Mouse (Mus musculus) limb, embryonic 10.5 days (tissue): ENCODE measurements around the gene Junb. TPM values are rescaled to one million over a fixed set of nuclear protein-coding genes. Genes with fewer than 3 reads are reported as not detected.

ENCODE experiments used
- microRNA-seq: library from miRNA; unstranded; fragments of <30 nt; microRNA quantifications from one replicate; pipeline ENCODE4, GENCODE M21; 2017
- polyA plus RNA-seq: library from polyadenylated mRNA; unstranded; fragments of >200 nt; fragmentation: Nextera tagmentation; extraction: Ambion mirVana; gene quantifications from 2 replicates; pipeline ENCODE4 v1.2.1, GENCODE M21; 2016

Gene Junb
- polyA plus RNA-seq, 1 experiment from 2014 or later, result 9.9 TPM

Small RNA genes lying within 50 kb of the gene (microRNA-seq; reads per million reads assigned to microRNA genes)
- gene Gm24197, result not detected

Other genes starting within 250 kb of the Junb start
- gene Nfix, start 178.4 kb downstream of the Junb start, polyA plus RNA-seq, result 0.24 and 2.1 TPM in 2 replicates
- 1.9 and 2.7 TPM in 2 replicates for gene Dand5, start 155.9 kb downstream of the Junb start, polyA plus RNA-seq
- gene Gadd45gip1, start 147.2 kb downstream of the Junb start, polyA plus RNA-seq, result 51.7 and 54.4 TPM in 2 replicates
- gene Rad23a, start 138.1 kb downstream of the Junb start, polyA plus RNA-seq, result 119 and 122 TPM in 2 replicates
- 820 and 843 TPM in 2 replicates for gene Calr, start 131.8 kb downstream of the Junb start, polyA plus RNA-seq
- 149 and 156 TPM in 2 replicates for gene Farsa, start 121.7 kb downstream of the Junb start, polyA plus RNA-seq
- 92.8 and 99.5 TPM in 2 replicates for gene Syce2, start 106.6 kb downstream of the Junb start, polyA plus RNA-seq
- 44.5 and 54.2 TPM in 2 replicates for gene Gcdh, start 84.8 kb downstream of the Junb start, polyA plus RNA-seq
- gene Klf1, start 76.8 kb downstream of the Junb start, polyA plus RNA-seq, result 14.0 and 18.7 TPM in 2 replicates
- gene Dnase2a, start 70.2 kb downstream of the Junb start, polyA plus RNA-seq, result 6.4 and 8.2 TPM in 2 replicates
- 0.09 and 0.16 TPM in 2 replicates for gene Mast1, start 41.4 kb downstream of the Junb start, polyA plus RNA-seq
- gene Rtbdn, start 31.7 kb downstream of the Junb start, polyA plus RNA-seq, result 0.44 and 0.58 TPM in 2 replicates
- gene Gm49661, start 9.3 kb downstream of the Junb start, polyA plus RNA-seq, result not detected in 2 replicates
- gene Prdx2, start 9.1 kb downstream of the Junb start, polyA plus RNA-seq, result 1,175 and 1,260 TPM in 2 replicates
- gene Rnaseh2a, start 9.0 kb downstream of the Junb start, polyA plus RNA-seq, result 156 and 168 TPM in 2 replicates
- gene Hook2, start 11.9 kb upstream of the Junb start, polyA plus RNA-seq, result 16.0 and 19.1 TPM in 2 replicates
- gene Best2, start 35.8 kb upstream of the Junb start, polyA plus RNA-seq, result not detected in 2 replicates
- 161 and 163 TPM in 2 replicates for gene Asna1, start 46.6 kb upstream of the Junb start, polyA plus RNA-seq
- gene Trir, start 48.1 kb upstream of the Junb start, polyA plus RNA-seq, result 138 and 157 TPM in 2 replicates
- 28.1 and 28.4 TPM in 2 replicates for gene Tnpo2, start 58.2 kb upstream of the Junb start, polyA plus RNA-seq
- 19.9 and 23.1 TPM in 2 replicates for gene Fbxw9, start 81.3 kb upstream of the Junb start, polyA plus RNA-seq
- 0.79 TPM in 1 of 2 replicates, not detected in the other for gene Gm5741, start 89.3 kb upstream of the Junb start, polyA plus RNA-seq
- gene Dhps, start 93.0 kb upstream of the Junb start, polyA plus RNA-seq, result 70.2 and 79.0 TPM in 2 replicates
- 109 and 116 TPM in 2 replicates for gene Wdr83os, start 102.0 kb upstream of the Junb start, polyA plus RNA-seq
- 62.5 and 66.4 TPM in 2 replicates for gene Wdr83, start 102.6 kb upstream of the Junb start, polyA plus RNA-seq
- 22.4 and 25.2 TPM in 2 replicates for gene Man2b1, start 104.6 kb upstream of the Junb start, polyA plus RNA-seq
- gene Zfp791, start 144.4 kb upstream of the Junb start, polyA plus RNA-seq, result 1.1 and 1.9 TPM in 2 replicates
- gene Cks1brt, start 173.2 kb upstream of the Junb start, polyA plus RNA-seq, result not detected in 2 replicates
- gene Olfr371, start 247.3 kb upstream of the Junb start, polyA plus RNA-seq, result not detected in 2 replicates